Mouse (Mus musculus) ES-E14 (cell line): ENCODE results near the gene Trappc10. TPM values are rescaled to one million over a fixed set of nuclear protein-coding genes. Genes with fewer than 3 reads are reported as not detected.

Experiments used
- DNase-seq: peaks from one replicate; pipeline ENCODE4 v3.0.0-alpha.2; 2013; ENCODE audit warnings: low read depth, low spot score
- H3K27ac ChIP-seq: 2 replicates; pipeline ENCODE4 v1.5.1; 2012; ENCODE audit warnings: low read depth, mild to moderate bottlenecking, low read length, moderate library complexity, mixed read lengths; ENCODE audit not compliant: poor library complexity, insufficient read depth, severe bottlenecking
- H3K36me3 ChIP-seq: 2 replicates; pipeline ENCODE4 v1.6.1; 2012; ENCODE audit warnings: mild to moderate bottlenecking, low read length, moderate library complexity, mixed read lengths; ENCODE audit not compliant: control insufficient read depth, poor library complexity, insufficient read depth, severe bottlenecking
- H3K4me1 ChIP-seq, 2 experiments: fragments of 150-350 bp in 1 of 2; sonication (generic) in 1 of 2; 2 replicates each; pipeline ENCODE4 v1.6.1; 2012; ENCODE audit warnings: low read length in 2 of 2, mild to moderate bottlenecking in 1 of 2, mixed read lengths in 1 of 2; ENCODE audit not compliant: control insufficient read depth in 2 of 2, insufficient read depth in 2 of 2, poor library complexity in 1 of 2
- H3K4me3 ChIP-seq, 2 experiments: fragments of 150-350 bp in 1 of 2; sonication (generic) in 1 of 2; 2 replicates each; pipeline ENCODE4 v1.5.1; 2012; ENCODE audit warnings: low read length in 2 of 2, low read depth in 1 of 2, mild to moderate bottlenecking in 1 of 2, mixed read lengths in 1 of 2; ENCODE audit not compliant: insufficient read depth in 1 of 2, poor library complexity in 1 of 2, severe bottlenecking in 1 of 2
- H3K9ac ChIP-seq: 2 replicates; pipeline ENCODE4 v1.6.1; 2012; ENCODE audit warnings: low read depth, mild to moderate bottlenecking, low read length, mixed read lengths; ENCODE audit not compliant: poor library complexity, insufficient read depth, severe bottlenecking
- H3K9me3 ChIP-seq: fragments of 150-350 bp; sonication (generic); 2 replicates; pipeline ENCODE4 v1.6.1; 2012; ENCODE audit warnings: low read depth, mild to moderate bottlenecking, low read length; ENCODE audit not compliant: control insufficient read depth, insufficient read depth
- CHD2 ChIP-seq: IDR thresholded peaks from 2 replicates; pipeline ENCODE4 v1.6.1; 2014; ENCODE audit warnings: mild to moderate bottlenecking, low read depth, low read length, inconsistent platforms
- HCFC1 ChIP-seq: IDR thresholded peaks from 2 replicates; pipeline ENCODE4 v1.6.1; 2012; ENCODE audit warnings: low read length, inconsistent platforms, borderline replicate concordance; ENCODE audit not compliant: insufficient read depth
- MAFK ChIP-seq: IDR thresholded peaks from 2 replicates; pipeline ENCODE4 v1.6.1; 2014; ENCODE audit warnings: mild to moderate bottlenecking, low read depth, low read length, inconsistent platforms; ENCODE audit not compliant: insufficient read depth
- ZC3H11A ChIP-seq: IDR thresholded peaks from 2 replicates; pipeline ENCODE4 v1.6.1; 2012; ENCODE audit warnings: low read depth, mild to moderate bottlenecking, inconsistent platforms, low read length, borderline replicate concordance
- ZNF384 ChIP-seq: IDR thresholded peaks from 2 replicates; pipeline ENCODE4 v1.6.1; 2012; ENCODE audit warnings: low read depth, low read length, inconsistent platforms
- in situ Hi-C, 2 experiments: fragments of 600-800 bp; cut with MboI; formaldehyde crosslinking; loops; one replicate each; pipeline ENCODE4 v1.15.1; 2025; ENCODE audit warnings: low sequenced_read_pairs in 2 of 2, inconsistent platforms in 1 of 2; ENCODE audit not compliant: unreplicated experiment in 2 of 2
- total RNA-seq: library from RNA; depleted of rRNA; stranded (reverse); fragments of 300-350 nt; gene quantifications from 2 replicates; pipeline ENCODE4 v1.2.3, GENCODE M21; 2012

Trappc10 gene
- total RNA-seq, 1 experiment = 26.1 TPM

GRCm38 (mm10) chr10:78221315-78221714 lies 23.1 kb downstream of the Trappc10 start:
- no peak for DNase-seq
- no peaks in the 10 kb centered on the region for H3K4me1 ChIP-seq
- in situ Hi-C loops = no loop called here
- H3K36me3 ChIP-seq = peaks cover 23% of the 10 kb centered on the region; the same call in 1 of the 2 replicates
- no peak overlapping the region for H3K4me3 ChIP-seq
- no peak for TF ChIP-seq ZNF384
- no peak for TF ChIP-seq ZC3H11A
- no peak for TF ChIP-seq HCFC1
- no peak; the same call in 1 of the 2 replicates for TF ChIP-seq MAFK
- no peak for TF ChIP-seq CHD2
- no peak overlapping the region for H3K27ac ChIP-seq
- H3K9ac ChIP-seq = no peak overlapping the region
- no peaks in the 10 kb centered on the region for H3K9me3 ChIP-seq

- no peak for DNase-seq
- Histone ChIP-seq H3K36me3 (peaks cover 25% of the 10 kb centered on the region; the same call in 1 of the 2 replicates), H3K27ac (no peak overlapping the region), H3K4me3 (no peak overlapping the region), H3K4me1 (no peaks in the 10 kb centered on the region), H3K9ac (no peak overlapping the region), H3K9me3 (no peaks in the 10 kb centered on the region)
- in situ Hi-C loops = no loop called here
- TF ChIP-seq ZC3H11A (no peak), HCFC1 (no peak), CHD2 (no peak), MAFK (no peak), ZNF384 (no peak)
Observed at GRCm38 (mm10) chr10:78219528-78219927, 24.9 kb downstream of the Trappc10 start.

GRCm38 (mm10) chr10:78218576-78218975 lies 25.9 kb downstream of the Trappc10 start:
- H3K4me1 ChIP-seq = no peaks in the 10 kb centered on the region
- in situ Hi-C loops = no loop called here
- H3K9ac ChIP-seq = no peak overlapping the region
- no peak overlapping the region for H3K27ac ChIP-seq
- no peak overlapping the region for H3K4me3 ChIP-seq
- no peak for TF ChIP-seq HCFC1
- no peaks in the 10 kb centered on the region for H3K9me3 ChIP-seq
- H3K36me3 ChIP-seq = peaks cover 27% of the 10 kb centered on the region; the same call in 1 of the 2 replicates
- no peak for DNase-seq

- DNase-seq = no peak
- TF ChIP-seq ZNF384 = no peak
- TF ChIP-seq MAFK = no peak
- no peak for TF ChIP-seq CHD2
- TF ChIP-seq HCFC1 = no peak
- no peak for TF ChIP-seq ZC3H11A
- in situ Hi-C loops = no loop called here
- Histone ChIP-seq H3K9me3 (no peaks in the 10 kb centered on the region), H3K36me3 (peaks cover 27% of the 10 kb centered on the region; the same call in 1 of the 2 replicates), H3K4me1 (no peaks in the 10 kb centered on the region), H3K27ac (no peak overlapping the region), H3K4me3 (no peak overlapping the region), H3K9ac (no peak overlapping the region)
Observed at GRCm38 (mm10) chr10:78216376-78217083, 27.9 kb downstream of the Trappc10 start.

- H3K4me3 ChIP-seq = no peak overlapping the region
- no peaks in the 10 kb centered on the region for H3K4me1 ChIP-seq
- DNase-seq = no peak
- peaks cover 21% of the 10 kb centered on the region; the same call in 1 of the 2 replicates for H3K36me3 ChIP-seq
- H3K27ac ChIP-seq = no peak overlapping the region
- H3K9ac ChIP-seq = no peak overlapping the region
- no peaks in the 10 kb centered on the region for H3K9me3 ChIP-seq
- TF ChIP-seq CHD2 (no peak), MAFK (no peak), ZC3H11A (no peak), ZNF384 (no peak), HCFC1 (no peak)
- in situ Hi-C loops = no loop called here
Observed at GRCm38 (mm10) chr10:78214371-78214770, 30.1 kb downstream of the Trappc10 start.
